Mouse (Mus musculus) small intestine, adult 2 months (tissue): ENCODE data around the gene Spata17. TPM values are rescaled to one million over a fixed set of nuclear protein-coding genes. Genes with fewer than 3 reads are reported as not detected.

Experiments used
- H3K27ac ChIP-seq: fragments of 200-500 bp; 2 replicates; pipeline ENCODE4 v1.5.1; 2012; ENCODE audit warnings: low read depth, low read length, control low read depth, inconsistent platforms; ENCODE audit not compliant: insufficient read depth
- H3K27me3 ChIP-seq: fragments of 200-500 bp; 2 replicates; pipeline ENCODE4 v1.6.1; 2012; ENCODE audit warnings: mild to moderate bottlenecking, moderate library complexity, low read length, inconsistent platforms; ENCODE audit not compliant: control insufficient read depth, insufficient read depth
- H3K36me3 ChIP-seq: fragments of 200-500 bp; 2 replicates; pipeline ENCODE4 v1.6.1; 2012; ENCODE audit warnings: mild to moderate bottlenecking, low read length, control low read depth, inconsistent platforms; ENCODE audit not compliant: control insufficient read depth, insufficient read depth
- H3K4me1 ChIP-seq: fragments of 200-500 bp; 2 replicates; pipeline ENCODE4 v1.6.1; 2012; ENCODE audit warnings: low read length, inconsistent platforms, mixed read lengths; ENCODE audit not compliant: control insufficient read depth, insufficient read depth, insufficient read length
- H3K4me3 ChIP-seq: fragments of 200-500 bp; 2 replicates; pipeline ENCODE4 v1.5.1; 2012; ENCODE audit warnings: low read depth, mild to moderate bottlenecking, control low read depth, inconsistent platforms, low read length, moderate library complexity
- CTCF ChIP-seq: fragments of 200-500 bp; IDR thresholded peaks from 2 replicates; pipeline ENCODE4 v1.5.1; 2012; ENCODE audit warnings: low read depth, mild to moderate bottlenecking, control low read depth, inconsistent platforms, low read length, moderate library complexity, mixed read lengths; ENCODE audit not compliant: insufficient replicate concordance, insufficient read length; ENCODE audit errors: extremely low read depth
- POLR2A ChIP-seq: fragments of 200-500 bp; IDR thresholded peaks from 2 replicates; pipeline ENCODE4 v1.6.1; 2012; ENCODE audit warnings: low read depth, mild to moderate bottlenecking, control low read depth, inconsistent platforms, low read length, moderate library complexity
- WGBS: fragments of 180-500 bp; shearing (Covaris S2); methylation state at CpG from one replicate; pipeline ENCODE4 v1.1.7; 2018; 5-methylcytosine and 5-hydroxymethylcytosine counted together
- polyA plus RNA-seq: library from polyadenylated mRNA; depleted of rRNA; stranded (reverse); fragments of >200 nt; gene quantifications from 2 replicates; pipeline ENCODE4 v1.2.3, GENCODE M21; 2012

The Spata17 gene
- polyA plus RNA-seq, 1 experiment, result not detected

- Histone ChIP-seq H3K27ac (0 out of 2 replicates have a peak overlapping the region, but pooled peaks have one; percentile 0), H3K4me1 (peaks cover 10% of the 10 kb centered on the region), H3K36me3 (peaks cover 5% of the 10 kb centered on the region), H3K27me3 (no peaks in the 10 kb centered on the region), H3K4me3 (no peak overlapping the region)
- 44% methylated on average over 6 of the region's 6 CpGs for WGBS
- no peak for TF ChIP-seq POLR2A
- no peak for TF ChIP-seq CTCF
Measured at GRCm38 (mm10) chr1:187220756-187221155, 5.5 kb upstream of the Spata17 start.

DNA sequence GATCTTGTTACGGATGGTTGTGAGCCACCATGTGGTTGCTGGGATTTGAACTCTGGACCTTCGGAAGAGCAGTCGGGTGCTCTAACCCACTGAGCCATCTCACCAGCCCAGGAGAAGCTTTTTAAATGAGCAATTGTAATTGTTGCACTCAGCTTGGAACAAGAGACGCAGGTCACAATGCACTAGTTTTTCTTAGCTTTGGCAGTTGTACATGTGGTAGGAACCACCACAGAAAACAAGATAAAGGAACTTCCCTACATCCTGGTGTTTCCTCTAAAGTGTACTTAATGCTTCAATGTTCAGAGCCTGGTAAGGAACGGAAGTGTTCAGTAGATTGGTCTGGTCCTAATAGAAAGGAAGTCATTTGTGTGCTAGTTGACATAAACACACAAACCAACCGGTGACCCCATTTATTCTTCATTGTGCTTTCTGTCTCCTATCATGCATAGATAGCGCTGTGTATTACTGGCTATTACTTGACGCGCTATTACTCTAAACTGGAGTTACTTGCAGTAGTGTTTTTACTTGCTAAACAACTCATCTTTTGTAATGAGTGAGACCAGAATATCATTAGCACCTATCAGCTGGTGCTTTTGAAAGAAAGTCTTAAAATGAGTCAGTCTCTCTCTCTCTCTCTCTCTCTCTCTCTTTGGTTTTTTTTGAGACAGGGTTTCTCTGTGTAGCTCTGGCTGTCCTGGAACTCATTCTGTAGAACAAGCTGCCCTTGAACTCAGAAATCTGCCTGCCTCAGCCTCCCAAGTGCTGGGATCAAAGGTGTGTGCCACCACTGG, 1.6 kb upstream of the Spata17 start:
- no peak overlapping the region for H3K27ac ChIP-seq
- peaks cover 6% of the 10 kb centered on the region; the same call in 1 of the 2 replicates for H3K4me1 ChIP-seq
- H3K36me3 ChIP-seq, result no peaks in the 10 kb centered on the region
- no peak overlapping the region for H3K4me3 ChIP-seq
- H3K27me3 ChIP-seq, result no peaks in the 10 kb centered on the region
- TF ChIP-seq POLR2A, result no peak
- TF ChIP-seq CTCF, result no peak
- 86% methylated on average over 9 of the region's 9 CpGs for WGBS

DNA sequence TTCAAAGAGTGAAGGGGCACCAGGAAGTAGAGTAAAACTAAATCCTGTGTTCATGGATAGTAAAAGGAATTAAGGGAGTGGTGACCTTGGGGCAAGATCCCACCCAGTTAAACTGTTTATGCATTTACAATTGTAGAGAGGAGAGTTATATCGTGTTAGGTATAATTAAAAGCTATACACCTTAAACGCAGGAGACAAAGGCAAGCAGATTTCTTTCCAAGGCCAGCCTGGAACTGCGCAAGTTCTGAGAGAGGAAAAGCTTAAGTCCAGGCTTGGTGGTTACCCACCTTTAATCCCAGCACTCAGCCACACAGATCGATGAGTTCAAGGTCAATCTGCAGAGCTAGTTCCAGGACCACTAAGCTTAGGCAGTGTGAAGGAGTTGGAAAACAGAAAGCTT, 4.5 kb downstream of the Spata17 start:
- no peak overlapping the region for H3K4me3 ChIP-seq

GRCm38 (mm10) chr1:187209496-187209895, 5.8 kb downstream of the Spata17 start:
- no peaks in the 10 kb centered on the region; the same call in 1 of the 2 replicates for H3K4me1 ChIP-seq
- H3K27ac ChIP-seq, result no peak overlapping the region
- TF ChIP-seq CTCF, result no peak
- no peak for TF ChIP-seq POLR2A
- H3K27me3 ChIP-seq, result no peaks in the 10 kb centered on the region
- no peaks in the 10 kb centered on the region for H3K36me3 ChIP-seq
- 61% methylated on average over 4 of the region's 4 CpGs for WGBS
- H3K4me3 ChIP-seq, result no peak overlapping the region

More for the DNA sequence above, 4.5 kb downstream of the Spata17 start:
- Histone ChIP-seq H3K36me3 (no peaks in the 10 kb centered on the region), H3K4me1 (no peaks in the 10 kb centered on the region; the same call in 1 of the 2 replicates), H3K27me3 (no peaks in the 10 kb centered on the region), H3K27ac (no peak overlapping the region)
- WGBS, result 35% methylated on average over 4 of the region's 4 CpGs
- TF ChIP-seq POLR2A (no peak), CTCF (no peak)

GRCm38 (mm10) chr1:187205506-187205905, 9.8 kb downstream of the Spata17 start:
- WGBS, result 60% methylated on average over 6 of the region's 6 CpGs
- Histone ChIP-seq H3K4me1 (no peaks in the 10 kb centered on the region), H3K27ac (no peak overlapping the region), H3K4me3 (no peak overlapping the region), H3K36me3 (no peaks in the 10 kb centered on the region), H3K27me3 (no peaks in the 10 kb centered on the region)
- no peak for TF ChIP-seq CTCF
- TF ChIP-seq POLR2A, result no peak

- no peak overlapping the region for H3K4me3 ChIP-seq
- H3K36me3 ChIP-seq, result no peaks in the 10 kb centered on the region
- no peaks in the 10 kb centered on the region for H3K4me1 ChIP-seq
- H3K27me3 ChIP-seq, result no peaks in the 10 kb centered on the region
- 74% methylated on average over 1 of the region's 1 CpGs for WGBS
- no peak overlapping the region for H3K27ac ChIP-seq
- TF ChIP-seq CTCF, result no peak
- no peak for TF ChIP-seq POLR2A
Measured at GRCm38 (mm10) chr1:187178546-187178945, 36.7 kb downstream of the Spata17 start.

DNA sequence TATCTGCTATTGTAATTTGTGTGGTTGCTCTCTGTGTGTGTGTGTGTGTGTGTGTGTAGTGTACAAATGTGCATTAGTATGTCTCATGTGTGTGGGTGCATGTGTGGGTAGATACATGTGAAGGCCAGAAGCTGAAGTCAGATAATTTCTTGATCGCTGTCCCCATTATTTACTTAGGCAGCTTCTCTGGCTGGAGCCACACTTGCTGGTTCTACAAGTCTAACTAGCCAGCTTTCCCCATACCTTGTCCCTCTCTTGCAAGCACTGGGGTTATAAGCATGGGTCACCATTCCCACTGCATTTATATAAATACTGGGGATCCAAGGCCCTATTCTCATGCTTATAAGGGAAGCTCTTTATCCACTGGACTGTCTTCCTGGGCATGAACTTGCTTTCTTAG, 39.3 kb downstream of the Spata17 start:
- no peak overlapping the region for H3K27ac ChIP-seq
- WGBS, result 71% methylated on average over 1 of the region's 1 CpGs
- TF ChIP-seq CTCF (no peak), POLR2A (no peak)
- no peaks in the 10 kb centered on the region for H3K4me1 ChIP-seq
- H3K36me3 ChIP-seq, result no peaks in the 10 kb centered on the region
- no peak overlapping the region for H3K4me3 ChIP-seq
- H3K27me3 ChIP-seq, result no peaks in the 10 kb centered on the region

DNA sequence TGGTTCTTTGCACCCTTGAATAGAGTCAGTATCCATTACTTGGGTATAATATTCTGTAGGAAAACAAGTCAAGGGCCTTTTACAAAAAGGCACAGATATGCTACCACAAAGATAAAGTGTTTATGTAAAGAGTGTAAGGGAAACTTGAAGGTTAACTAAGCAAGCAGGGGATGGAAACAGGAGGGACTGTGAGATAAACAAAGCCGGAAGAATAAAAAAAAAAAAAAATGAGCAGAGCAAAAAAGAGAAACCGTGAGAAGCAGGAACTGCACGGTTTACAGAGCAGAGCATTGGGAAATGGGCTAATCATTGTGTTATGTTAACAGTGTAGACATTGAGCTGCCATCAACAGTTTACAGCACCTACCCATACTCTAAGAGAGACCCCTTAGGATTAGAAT, 44.9 kb downstream of the Spata17 start:
- WGBS, result 54% methylated on average over 3 of the region's 3 CpGs
- no peak overlapping the region for H3K4me3 ChIP-seq
- TF ChIP-seq CTCF (no peak), POLR2A (no peak)

More for the DNA sequence above, 44.9 kb downstream of the Spata17 start:
- H3K27me3 ChIP-seq, result no peaks in the 10 kb centered on the region
- H3K27ac ChIP-seq, result no peak overlapping the region
- H3K4me1 ChIP-seq, result no peaks in the 10 kb centered on the region
- H3K36me3 ChIP-seq, result no peaks in the 10 kb centered on the region
